Mouse (Mus musculus) right cerebral cortex, postnatal 25 days (tissue): ENCODE measurements around the gene Smarca2.
A peak's percentile ranks its signal among the peaks of the same experiment; 100 is the strongest.
"Not testable (repeated sequence)": the region's sequence is repeated elsewhere in the genome, so short reads cannot be mapped to it uniquely, and the experiment has no call there.

ENCODE experiments used
- DNase-seq: peaks from one replicate; pipeline ENCODE4 v3.0.0; 2022

Smarca2 gene

DNA sequence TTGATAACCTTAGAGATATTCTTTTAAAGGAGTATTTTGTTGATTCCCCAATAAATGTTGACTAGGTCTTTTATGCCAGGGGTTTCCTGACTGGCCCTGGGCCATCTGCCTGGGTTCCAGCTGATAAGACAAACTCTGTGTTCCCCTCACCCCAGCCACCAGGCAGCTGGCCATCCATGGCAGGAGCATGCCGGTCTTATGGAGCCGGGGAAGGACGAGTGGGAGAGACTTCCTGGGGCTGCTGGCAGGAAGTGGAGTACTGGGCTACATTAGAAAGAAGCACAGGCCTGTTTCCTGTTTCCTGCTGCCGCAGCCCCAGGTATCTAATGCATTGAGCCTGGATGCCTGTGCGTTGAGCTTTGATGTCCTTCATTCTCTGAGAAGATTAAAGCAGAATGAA lies 102.1 kb downstream of the Smarca2 start:
- no peak for DNase-seq

DNA sequence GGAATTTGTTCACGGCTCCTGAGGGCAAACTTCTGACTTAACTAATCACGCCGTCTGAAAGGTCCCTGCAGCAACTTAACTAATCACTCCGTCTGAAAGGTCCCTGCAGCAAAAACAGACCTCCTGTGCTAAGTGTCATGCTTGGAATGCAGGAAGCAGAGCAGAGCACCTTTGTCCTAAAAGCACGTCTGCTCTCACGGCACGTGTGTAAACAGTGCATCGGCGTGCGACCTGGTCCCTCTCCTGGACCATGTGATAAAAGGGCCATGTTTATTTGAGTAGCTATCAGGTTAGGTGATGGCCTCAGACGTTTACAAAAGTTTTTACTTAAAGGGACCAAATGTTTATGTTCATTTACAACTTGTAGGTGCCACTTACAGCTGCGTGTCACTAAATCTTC lies 104.2 kb downstream of the Smarca2 start:
- no peak for DNase-seq

DNA sequence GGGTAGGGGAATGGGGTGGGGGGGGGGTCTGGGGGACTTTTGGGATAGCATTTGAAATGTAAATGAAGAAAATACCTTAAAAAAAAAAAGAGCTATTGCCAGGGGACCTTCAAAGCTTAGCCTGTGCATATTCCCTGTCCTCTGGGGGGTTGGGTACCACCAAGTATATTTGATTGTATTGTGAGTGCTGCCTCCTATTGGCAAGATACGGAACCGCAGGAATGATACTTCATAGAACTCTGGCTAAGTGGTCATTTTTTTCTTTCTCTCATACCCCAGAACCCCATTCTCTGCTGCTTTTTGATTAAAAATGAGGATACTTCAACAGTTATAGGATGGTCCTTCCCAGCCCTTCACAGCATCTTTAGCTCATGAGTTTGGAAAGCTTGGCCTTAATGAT lies 106.4 kb downstream of the Smarca2 start:
- DNase-seq = no peak

DNA sequence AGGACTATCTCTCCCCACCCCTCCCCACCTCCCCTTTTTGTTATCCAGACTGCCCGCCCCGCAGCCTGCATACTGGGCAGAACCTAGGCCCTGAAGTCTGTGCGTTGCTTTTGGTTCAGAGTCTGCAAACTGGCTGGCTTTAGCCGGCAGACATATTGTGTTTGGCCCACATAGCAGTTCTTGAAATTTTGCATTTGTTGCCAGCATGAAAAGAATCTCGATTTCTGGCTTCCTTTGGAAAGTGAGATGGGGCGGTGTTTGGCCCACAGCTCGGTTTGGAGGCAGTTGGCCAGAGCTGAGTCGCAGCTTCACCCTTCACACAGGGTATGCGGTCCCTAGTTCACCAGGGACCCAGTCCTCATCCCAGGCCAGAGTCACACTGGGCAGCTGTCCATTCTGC lies 111.4 kb downstream of the Smarca2 start:
- DNase-seq = no peak

DNA sequence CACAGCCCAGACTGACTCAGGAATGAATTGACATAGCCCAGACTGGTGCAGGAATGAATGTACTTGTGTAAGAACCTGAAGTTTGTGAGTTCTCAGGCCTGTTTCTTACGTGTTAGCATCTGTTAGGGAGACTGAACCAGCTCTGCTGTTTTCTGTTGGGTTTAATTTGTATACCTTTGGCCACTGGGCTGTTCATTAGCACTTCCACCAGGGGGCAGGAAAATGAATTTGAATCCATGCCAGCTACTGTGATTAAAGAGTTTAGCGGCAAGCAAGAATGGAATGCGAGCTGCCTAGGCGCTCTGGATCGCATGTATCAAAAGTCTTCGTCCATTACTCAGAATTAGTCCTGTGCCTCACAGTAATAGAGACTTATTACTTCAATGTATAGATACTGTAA lies 113.4 kb downstream of the Smarca2 start:
- DNase-seq = no peak

DNA sequence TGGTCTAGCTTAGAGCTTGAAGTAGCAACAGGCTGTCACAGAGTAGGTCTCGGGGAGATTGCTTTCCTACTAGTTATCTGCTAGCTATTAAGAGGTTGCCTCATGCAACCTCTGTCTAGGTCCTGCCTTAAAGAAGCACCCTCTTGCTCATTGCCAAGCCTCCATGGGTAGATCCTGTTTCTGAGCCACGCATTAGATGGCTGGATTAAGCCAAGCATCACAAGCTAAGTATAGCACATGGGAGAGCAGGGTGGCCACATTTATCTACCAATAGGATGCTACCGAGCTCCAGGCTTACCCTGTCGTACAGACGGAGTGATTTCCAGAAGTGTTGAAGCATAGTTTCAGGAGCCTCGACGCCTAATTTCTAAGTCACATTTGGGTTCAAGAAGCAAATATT lies 114.3 kb downstream of the Smarca2 start:
- no peak for DNase-seq

DNA sequence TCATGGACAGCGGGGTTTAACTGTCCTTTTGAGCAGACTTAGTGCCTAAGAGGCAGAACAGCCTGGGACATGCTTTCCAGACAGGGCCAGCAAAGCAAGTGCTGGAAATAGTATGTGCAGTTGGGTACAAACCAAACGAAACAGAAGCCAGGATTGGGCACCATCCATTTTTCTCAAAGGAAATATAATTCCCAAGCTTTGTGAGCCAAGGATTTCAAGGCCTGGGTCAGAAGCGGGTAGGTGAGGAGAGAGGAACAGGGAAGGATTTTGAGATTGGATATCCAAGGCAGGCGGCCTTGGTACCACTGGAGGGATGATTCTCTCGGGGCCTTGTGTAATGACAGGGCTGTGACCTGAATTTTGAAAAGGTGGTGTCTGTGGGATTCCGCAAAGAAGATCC lies 116.9 kb downstream of the Smarca2 start:
- DNase-seq = no peak

DNA sequence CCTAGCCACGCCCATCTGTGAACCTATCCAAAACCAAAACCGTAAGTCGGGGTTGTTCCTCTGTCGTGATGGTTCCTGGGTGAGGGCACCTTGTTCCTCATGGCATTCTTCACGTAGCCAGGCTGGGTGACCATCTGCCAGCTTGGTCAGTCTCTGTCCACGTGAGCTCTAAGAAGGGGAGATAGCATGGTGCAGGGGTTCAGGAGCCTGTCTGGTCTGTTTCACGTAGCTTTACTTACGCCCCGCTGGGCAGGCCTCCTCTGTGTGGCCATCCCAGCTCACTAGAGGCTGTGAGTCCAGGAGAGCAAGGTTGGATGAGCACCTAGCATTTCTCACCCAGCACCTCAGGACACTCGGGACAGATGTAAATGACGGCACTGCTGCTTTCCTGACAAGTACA lies 119.0 kb downstream of the Smarca2 start:
- DNase-seq = no peak

DNA sequence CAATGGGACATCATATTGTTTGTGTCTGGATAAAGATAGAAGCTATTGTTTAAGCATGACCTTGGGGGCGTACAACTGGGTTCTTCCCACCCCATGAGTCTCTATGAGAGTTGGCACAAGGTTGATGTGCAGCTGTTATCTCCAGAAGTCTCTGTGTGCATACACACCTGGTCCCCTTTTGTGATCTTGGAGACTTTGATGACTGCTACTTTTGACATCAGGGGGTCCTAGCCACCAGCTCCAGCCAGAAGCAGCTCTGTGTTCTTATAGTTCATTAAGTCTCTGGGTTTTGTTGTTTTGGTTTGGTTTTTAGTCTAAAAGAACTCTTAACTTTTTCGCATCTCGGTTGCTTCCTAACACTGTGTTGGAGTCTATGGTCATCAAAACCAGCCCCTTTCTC lies 119.8 kb downstream of the Smarca2 start:
- DNase-seq = no peak

DNA sequence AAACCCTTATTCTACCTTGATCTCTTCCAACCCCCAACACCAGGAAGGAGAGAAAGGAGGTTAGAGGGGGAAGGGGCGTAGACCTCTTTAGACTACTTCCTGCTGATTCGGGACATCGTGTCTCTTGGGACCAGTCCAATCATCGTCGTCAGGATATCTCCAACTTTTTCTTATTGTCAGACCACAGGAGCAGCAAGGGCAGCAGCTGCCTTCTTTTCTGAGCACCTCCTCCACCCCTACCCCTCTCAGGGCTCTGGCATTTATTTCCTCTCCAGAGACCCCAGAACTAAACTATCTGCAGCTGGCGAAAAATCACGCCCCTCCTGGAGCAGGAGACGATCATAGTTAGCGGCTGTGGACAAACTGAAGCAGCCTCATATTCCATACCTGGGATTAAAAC lies 122.9 kb downstream of the Smarca2 start:
- DNase-seq = no peak

DNA sequence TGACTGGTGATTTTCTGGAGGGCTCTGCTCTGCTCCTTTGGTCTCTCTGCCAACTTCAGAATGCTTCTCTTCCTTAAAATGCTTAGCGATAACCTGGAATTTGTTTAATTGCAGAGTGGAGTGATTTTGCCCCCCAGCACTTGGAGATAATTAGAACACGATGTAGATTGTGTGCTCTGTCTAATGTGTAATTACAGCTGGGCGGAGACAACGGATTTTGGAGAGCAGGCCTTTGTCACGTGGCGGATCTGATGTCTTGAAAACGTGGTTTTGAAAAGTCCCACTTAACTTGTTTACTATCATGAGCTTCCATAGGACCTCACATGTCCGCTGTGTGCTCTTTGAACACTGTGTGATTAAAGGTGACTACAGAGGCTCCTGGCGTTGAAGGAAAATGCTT lies 125.6 kb downstream of the Smarca2 start:
- DNase-seq = no peak

DNA sequence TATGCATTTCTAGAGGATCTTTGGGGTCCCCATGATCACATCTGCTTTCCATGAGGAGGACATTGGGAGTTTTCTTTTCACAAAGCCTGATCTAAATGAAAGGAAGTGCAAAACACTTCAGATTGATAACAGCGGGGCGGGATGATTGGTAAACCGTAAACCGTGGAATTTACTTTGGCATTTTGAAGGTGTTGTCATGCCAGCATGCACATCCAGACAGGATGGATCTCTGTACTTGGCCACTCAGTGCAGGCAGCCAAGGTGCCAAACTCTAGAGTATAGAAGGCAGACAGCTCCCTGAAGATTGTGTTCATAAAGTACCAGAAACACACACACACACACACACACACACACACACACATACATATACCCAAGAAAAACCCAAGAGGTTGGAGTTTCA lies 126.3 kb downstream of the Smarca2 start:
- no peak for DNase-seq

DNA sequence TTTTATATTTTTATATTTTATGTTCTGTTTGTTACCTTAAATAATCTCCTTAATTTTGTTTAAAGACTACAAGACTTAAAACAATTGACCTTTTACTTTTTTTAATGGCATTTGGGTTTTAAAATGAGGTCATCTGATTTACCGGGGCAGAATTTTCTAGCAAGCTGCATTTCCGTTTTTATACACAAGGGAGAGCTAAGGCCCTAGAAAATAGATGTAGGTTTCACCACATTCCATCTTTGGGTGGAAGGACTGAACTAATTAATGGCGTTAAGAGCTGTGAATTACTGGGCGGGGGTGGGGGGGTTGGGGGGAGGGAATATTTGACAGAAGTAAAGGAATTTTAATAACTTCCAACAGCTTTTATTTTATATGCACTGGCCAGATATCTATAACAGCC lies 127.0 kb downstream of the Smarca2 start:
- no peak for DNase-seq

DNA sequence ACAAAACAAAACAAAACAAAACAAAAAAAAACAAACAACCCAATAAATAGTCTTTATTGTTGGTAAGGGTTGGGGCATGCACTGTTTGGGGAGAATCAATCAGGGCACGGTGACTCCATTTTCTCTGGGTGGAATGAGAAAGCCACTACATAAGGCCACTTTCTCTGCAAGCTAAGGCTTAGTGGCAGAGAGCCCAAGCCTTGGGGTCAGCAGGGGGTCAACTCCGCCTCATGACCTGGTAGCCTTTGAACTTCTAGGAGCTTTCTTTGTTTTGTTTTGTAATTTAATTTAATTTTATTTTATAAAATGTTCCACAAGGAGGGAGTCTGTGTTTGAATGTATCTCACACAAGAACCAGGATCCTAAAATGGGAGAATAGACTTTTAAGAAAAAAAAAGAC lies 128.2 kb downstream of the Smarca2 start:
- DNase-seq = no peak

DNA sequence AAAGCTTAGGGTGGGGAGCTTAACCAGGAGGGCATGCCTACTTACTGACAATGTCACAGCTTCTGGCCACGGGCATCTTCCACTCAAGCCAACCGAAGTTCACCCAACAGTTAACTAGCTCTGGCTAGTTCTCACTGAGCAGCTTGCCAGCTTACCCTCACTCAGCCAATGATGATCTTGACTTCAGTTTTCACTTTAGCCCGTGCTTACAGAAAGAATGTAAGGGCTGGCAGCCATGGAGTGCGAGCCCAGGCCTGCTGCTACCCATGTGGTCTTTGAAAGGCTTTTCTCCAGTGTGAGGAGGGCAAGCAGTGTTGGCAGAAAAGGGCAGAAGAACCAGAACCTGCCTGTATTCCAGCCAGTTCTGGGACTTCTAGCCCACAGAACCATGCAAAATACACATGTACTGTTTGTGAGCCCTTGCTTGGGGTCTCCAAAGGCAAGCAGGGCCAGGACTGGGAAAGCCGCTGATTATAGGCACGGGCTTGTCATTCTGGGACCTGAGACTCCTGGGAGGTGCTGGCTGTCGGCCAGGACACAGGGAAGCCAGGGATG lies 128.8 kb downstream of the Smarca2 start:
- DNase-seq = no peak

DNA sequence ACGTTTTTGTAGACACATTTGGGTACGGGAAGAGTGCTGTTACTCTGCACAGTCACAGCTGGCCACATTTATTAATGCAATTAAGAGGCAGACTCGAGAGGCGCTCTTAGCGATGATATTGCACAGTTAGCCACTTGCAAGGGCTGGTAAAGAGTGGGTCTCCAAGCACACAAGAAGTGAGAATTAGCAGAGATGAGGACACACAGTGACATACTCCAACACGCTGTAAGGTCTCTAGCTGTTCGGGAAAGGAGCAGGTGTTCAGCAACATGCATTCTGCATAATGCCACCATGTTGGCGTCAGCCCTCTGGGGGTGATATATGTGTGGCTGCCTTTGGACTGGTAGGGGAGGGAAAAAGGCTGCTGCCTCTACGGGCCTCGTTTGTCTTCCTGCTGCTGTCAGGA lies 129.9 kb downstream of the Smarca2 start:
- DNase-seq = no peak

DNA sequence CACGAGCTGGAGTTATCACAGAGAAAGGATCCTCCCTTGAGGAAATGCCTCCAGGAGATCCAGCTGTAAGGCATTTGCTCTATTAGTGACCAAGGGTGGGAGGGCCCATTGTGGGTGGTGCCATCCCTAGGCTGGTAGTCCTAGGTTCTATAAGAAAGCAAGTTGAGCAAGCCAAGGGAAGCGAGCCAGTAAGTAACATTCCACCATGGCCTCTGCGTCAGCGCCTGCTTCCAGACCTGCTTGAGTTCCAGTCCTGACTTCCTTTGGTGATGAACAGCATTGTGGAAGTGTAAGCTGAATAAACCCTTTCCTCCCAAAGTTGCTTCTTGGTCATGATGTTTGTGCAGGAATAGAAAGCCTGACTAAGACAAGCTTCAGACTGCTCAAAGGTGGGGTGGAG lies 140.2 kb downstream of the Smarca2 start:
- DNase-seq = not testable (repeated sequence)

DNA sequence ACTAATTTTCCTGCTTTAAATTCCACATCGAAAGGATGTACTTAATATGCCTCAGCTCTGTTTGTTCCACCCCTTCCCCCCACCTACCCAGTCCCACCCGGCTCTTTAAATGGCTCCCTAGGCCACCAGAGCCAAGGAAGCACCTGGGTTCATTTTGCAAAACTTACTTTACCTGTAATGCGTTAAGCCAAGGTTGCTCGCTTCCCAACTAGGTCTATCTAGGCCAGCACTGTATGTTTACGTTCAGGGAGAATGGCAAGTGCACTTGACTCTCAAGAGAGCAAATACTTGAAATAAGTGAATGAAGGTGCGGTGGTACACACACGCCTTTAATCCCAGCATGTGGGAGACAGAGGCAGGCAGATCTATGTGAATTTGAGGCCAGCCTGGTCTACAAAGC lies 140.7 kb downstream of the Smarca2 start:
- no peak for DNase-seq

DNA sequence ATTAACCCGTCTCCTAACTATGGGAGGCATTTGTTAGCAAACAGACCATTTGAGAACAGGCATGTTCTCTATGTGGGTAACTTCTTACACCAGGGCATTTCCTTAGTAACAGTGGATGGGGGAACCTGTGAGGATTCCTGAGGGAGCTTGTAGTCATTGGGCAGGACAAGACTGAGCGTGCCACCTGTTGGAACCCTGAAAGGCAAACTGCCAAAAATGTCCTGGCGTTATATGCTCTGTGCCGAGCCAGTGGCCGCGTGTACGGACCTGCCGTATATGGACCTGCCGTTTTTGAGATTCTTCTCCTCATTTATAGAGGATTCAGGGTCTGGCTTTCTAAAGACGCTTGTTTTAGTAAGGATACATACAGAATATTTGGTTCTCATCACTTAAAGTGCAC lies 141.4 kb downstream of the Smarca2 start:
- DNase-seq = no peak

DNA sequence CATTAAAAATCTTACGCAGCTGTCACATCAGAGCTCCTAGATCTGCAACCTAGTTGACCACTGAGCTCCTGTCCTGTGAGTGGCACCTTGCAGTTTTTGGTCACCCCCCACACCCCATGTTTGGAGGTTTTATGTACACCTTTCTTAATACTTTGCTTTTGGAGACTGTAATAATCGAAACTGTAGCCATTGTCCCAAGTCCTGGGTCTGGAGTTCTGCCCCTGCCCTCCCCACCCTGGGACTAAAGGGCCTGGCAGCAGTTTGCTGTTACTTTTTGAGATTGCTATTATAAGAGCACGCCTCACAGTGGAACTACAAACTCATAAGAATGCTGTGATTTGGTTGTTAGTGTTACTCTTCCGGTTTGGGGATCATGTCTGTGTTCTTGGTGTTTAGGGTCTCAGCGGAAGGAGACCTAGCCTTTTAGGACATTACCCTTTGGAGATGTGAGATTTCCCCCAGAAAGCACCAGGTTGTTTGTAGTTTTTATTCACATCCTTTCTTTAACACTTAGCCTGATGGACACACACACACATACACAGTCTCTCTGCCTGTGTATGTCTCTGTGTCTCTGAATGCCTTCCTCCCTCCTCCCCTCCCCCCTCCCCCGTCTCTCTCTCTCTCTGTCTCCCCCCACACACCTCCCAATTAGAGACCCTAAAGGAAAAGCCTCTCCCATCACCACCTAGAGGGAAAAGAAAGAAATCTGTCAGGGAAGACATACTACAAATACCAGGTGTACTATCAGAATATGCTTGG lies 142.0 kb downstream of the Smarca2 start:
- DNase-seq = no peak

DNA sequence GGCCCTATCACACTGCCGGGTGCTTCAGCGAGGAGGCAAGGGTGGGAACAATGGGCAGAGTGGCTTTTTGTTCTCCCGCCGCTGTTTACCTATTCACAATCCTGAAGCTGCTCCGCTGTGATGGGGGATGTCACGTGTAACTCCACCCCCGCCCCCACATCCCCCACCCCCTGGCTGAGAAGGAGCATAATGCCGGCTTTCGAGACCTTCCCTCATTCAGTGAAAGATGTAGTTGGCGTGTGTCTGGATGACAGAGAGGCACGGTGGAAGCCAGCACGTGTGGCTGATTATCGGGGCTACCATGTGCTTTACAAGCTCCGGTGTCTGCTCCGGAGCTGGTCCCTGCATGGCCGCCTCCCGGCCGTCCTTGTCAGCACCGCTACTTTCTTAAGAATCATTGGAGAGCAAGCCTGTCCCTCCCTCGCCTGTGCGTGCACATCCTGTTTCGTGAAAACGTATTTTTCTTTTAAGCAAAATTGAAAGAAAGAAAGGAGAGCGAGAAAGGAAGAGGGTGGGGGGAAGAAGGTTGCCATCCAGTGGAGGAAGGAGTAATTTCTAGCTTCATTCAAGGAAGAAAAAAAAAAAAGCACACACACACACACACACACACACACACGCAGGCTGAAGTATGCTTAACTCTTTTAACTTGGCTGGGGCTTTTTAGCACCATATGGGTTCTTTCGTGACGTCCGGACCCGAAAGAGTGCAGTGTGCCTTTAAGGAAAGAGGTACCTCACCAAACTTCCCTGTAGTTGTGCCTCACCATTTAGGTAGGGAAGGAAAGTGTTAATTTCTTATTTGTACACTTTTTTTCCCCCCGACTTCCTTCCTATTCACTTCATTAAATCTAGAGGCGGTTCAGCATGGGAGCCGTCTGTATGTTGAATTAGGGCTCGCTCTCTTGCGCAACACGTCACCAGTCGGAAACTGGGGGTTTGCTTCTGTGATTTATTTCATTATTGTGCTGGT lies 143.0 kb downstream of the Smarca2 start:
- DNase-seq = peak; percentile 73

DNA sequence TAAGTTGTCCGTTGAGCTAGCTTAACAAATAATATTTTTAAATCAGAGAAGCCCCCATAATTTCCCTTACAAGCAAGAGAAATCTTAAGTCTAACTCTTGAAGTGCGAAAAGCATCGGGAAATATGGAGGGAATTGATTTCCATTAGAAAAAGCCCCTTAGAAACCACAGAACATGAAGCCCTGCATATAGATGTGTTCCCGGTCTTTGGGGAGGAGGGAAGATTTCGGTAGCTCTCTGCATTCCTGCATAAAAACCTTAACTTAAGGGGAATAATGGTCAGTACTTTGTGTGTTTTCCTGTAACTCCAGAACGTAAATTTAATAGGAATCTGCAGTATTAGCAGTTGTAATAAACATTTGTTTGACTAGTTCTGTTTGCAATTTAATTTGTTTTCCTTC lies 143.8 kb downstream of the Smarca2 start:
- no peak for DNase-seq

DNA sequence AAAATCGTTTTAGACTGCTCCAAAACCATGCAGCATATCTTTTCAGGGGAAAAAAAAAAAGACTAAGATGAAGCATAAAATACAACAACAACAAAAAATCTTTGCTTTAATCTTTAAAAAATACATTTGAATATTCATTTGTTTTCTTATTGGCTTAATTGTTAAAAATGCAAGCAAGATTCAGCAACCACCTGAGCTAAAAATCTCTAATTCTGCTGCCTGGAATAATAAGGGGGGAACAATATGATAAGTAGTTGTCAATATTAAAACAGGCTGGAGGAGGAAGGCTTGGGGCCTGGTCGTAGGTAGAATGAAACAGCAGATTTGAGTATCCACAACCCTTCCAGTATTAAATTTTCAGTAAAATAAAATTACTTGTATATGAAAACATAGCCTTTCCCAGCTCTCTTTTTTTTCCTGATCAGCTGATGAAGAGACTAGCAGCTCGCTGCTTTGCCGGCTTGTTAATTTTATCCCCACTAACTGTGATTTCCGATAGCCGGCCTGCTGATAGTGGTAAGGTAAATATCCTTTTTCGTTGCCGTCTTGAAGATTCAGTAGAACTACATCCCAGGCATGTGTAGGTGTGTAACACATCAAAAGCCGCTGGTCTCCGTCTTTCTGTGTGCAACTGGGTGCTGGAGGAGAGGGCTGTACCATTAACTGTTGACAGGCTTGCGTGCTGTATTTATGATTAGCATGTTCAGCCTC lies 144.7 kb downstream of the Smarca2 start:
- peak; percentile 44 for DNase-seq
